Mouse (Mus musculus) neural tube, embryonic 11.5 days (tissue): ENCODE measurements around the gene Dlgap1. TPM values are rescaled to one million over a fixed set of nuclear protein-coding genes. Genes with fewer than 3 reads are reported as not detected.
A peak's percentile ranks its signal among the peaks of the same experiment; 100 is the strongest.

ENCODE experiments used
- ATAC-seq: fragments of 200-750 bp; cut with Nextera tagmentation; 2 replicates; pipeline ENCODE4 v1.8.0; 2017; ENCODE audit warnings: moderate number of reproducible peaks, mild to moderate bottlenecking, moderate TSS enrichment, moderate library complexity; ENCODE audit not compliant: insufficient read depth, low FRiP score, low TSS enrichment
- DNase-seq: peaks from one replicate; pipeline ENCODE4 v3.0.0-alpha.2; 2015; ENCODE audit warnings: low spot score
- H3K27ac ChIP-seq: fragments of 300-500 bp; sonication (generic); 2 replicates; pipeline ENCODE4 v1.5.1; 2014; ENCODE audit warnings: low read depth, mild to moderate bottlenecking, low read length
- H3K27me3 ChIP-seq: fragments of 300-500 bp; sonication (generic); 2 replicates; pipeline ENCODE4 v1.6.1; 2014; ENCODE audit warnings: mild to moderate bottlenecking, low read length, mixed read lengths; ENCODE audit not compliant: control insufficient read depth, insufficient read depth
- H3K36me3 ChIP-seq: fragments of 300-500 bp; sonication (generic); 2 replicates; pipeline ENCODE4 v1.6.1; 2014; ENCODE audit warnings: mild to moderate bottlenecking, low read length, moderate library complexity, mixed read lengths; ENCODE audit not compliant: control insufficient read depth, insufficient read depth
- H3K4me1 ChIP-seq: fragments of 300-500 bp; sonication (generic); 2 replicates; pipeline ENCODE4 v1.6.1; 2014; ENCODE audit warnings: low read length, mixed read lengths; ENCODE audit not compliant: control insufficient read depth, insufficient read depth
- H3K4me2 ChIP-seq: fragments of 300-500 bp; sonication (generic); 2 replicates; pipeline ENCODE4 v1.6.1; 2014; ENCODE audit warnings: low read depth, mild to moderate bottlenecking, moderate library complexity
- H3K4me3 ChIP-seq: fragments of 300-500 bp; sonication (generic); 2 replicates; pipeline ENCODE4 v1.5.1; 2014; ENCODE audit warnings: low read depth, low read length
- H3K9ac ChIP-seq: fragments of 300-500 bp; sonication (generic); 2 replicates; pipeline ENCODE4 v1.6.1; 2014; ENCODE audit warnings: mild to moderate bottlenecking, low read length
- H3K9me3 ChIP-seq: fragments of 300-500 bp; sonication (generic); 2 replicates; pipeline ENCODE4 v1.6.1; 2016; ENCODE audit warnings: low read length; ENCODE audit not compliant: control insufficient read depth
- WGBS: fragments of 180-500 bp; shearing (Covaris S2); extraction: QIAGEN DNeasy Blood & Tissue Kit; methylation state at CpG from one replicate; pipeline ENCODE4 v1.1.7; 2014; 5-methylcytosine and 5-hydroxymethylcytosine counted together
- polyA plus RNA-seq: library from polyadenylated mRNA; unstranded; fragments of >200 nt; fragmentation: Nextera tagmentation; extraction: Ambion mirVana; gene quantifications from 2 replicates; pipeline ENCODE4 v1.2.1, GENCODE M21; 2014

Gene Dlgap1
- polyA plus RNA-seq, 1 experiment from 2014 or later, result 5.9 TPM

- H3K4me3 ChIP-seq, result no peak overlapping the region
- H3K9ac ChIP-seq, result no peak overlapping the region
- H3K36me3 ChIP-seq, result no peaks in the 10 kb centered on the region
- ATAC-seq (no peak), DNase-seq (no peak)
- H3K4me2 ChIP-seq, result no peak overlapping the region
- H3K27ac ChIP-seq, result no peak overlapping the region
- H3K4me1 ChIP-seq, result peaks cover 7% of the 10 kb centered on the region; the same call in 1 of the 2 replicates
- 89% methylated on average over 6 of the region's 6 CpGs for WGBS
- no peaks in the 10 kb centered on the region for H3K9me3 ChIP-seq
- no peaks in the 10 kb centered on the region for H3K27me3 ChIP-seq
These were observed 770.5 kb downstream of the Dlgap1 start for GRCm38 (mm10) chr17:70739346-70739745.

- Histone ChIP-seq H3K27ac (no peak overlapping the region), H3K4me2 (no peak overlapping the region), H3K27me3 (no peaks in the 10 kb centered on the region), H3K9me3 (no peaks in the 10 kb centered on the region), H3K36me3 (no peaks in the 10 kb centered on the region), H3K4me3 (no peak overlapping the region), H3K4me1 (peaks cover 11% of the 10 kb centered on the region), H3K9ac (no peak overlapping the region)
- WGBS, result 89% methylated on average over 1 of the region's 1 CpGs
- ATAC-seq (no peak), DNase-seq (no peak)
These were observed 772.8 kb downstream of the Dlgap1 start for GRCm38 (mm10) chr17:70741696-70742095.

- H3K27ac ChIP-seq, result no peak overlapping the region
- WGBS, result 92% methylated on average over 5 of the region's 5 CpGs
These were observed 775.8 kb downstream of the Dlgap1 start for GRCm38 (mm10) chr17:70744570-70745153.

GRCm38 (mm10) chr17:70745385-70745784, 776.5 kb downstream of the Dlgap1 start:
- Histone ChIP-seq H3K4me2 (no peak overlapping the region), H3K9ac (no peak overlapping the region), H3K9me3 (no peaks in the 10 kb centered on the region), H3K4me3 (no peak overlapping the region), H3K27ac (no peak overlapping the region), H3K27me3 (no peaks in the 10 kb centered on the region), H3K36me3 (no peaks in the 10 kb centered on the region), H3K4me1 (peaks cover 13% of the 10 kb centered on the region)
- WGBS, result 67% methylated on average over 6 of the region's 6 CpGs
- DNase-seq, result no peak
- ATAC-seq, result no peak

More at GRCm38 (mm10) chr17:70744570-70745153, 775.8 kb downstream of the Dlgap1 start:
- Histone ChIP-seq H3K36me3 (no peaks in the 10 kb centered on the region), H3K9ac (no peak overlapping the region), H3K4me1 (peaks cover 13% of the 10 kb centered on the region), H3K4me2 (no peak overlapping the region), H3K27me3 (no peaks in the 10 kb centered on the region), H3K4me3 (no peak overlapping the region), H3K9me3 (no peaks in the 10 kb centered on the region)
- no peak for DNase-seq
- ATAC-seq, result no peak

- H3K9ac ChIP-seq, result no peak overlapping the region; the same call in 1 of the 2 replicates
- no peaks in the 10 kb centered on the region for H3K36me3 ChIP-seq
- H3K4me3 ChIP-seq, result no peak overlapping the region
- peaks cover 19% of the 10 kb centered on the region for H3K4me1 ChIP-seq
- peak; percentile 19 for DNase-seq
- ATAC-seq, result no peak
- H3K9me3 ChIP-seq, result no peaks in the 10 kb centered on the region
- H3K27me3 ChIP-seq, result no peaks in the 10 kb centered on the region
- H3K4me2 ChIP-seq, result no peak overlapping the region
- WGBS, result 37% methylated on average over 9 of the region's 9 CpGs
- no peak overlapping the region for H3K27ac ChIP-seq
These were observed 777.7 kb downstream of the Dlgap1 start for GRCm38 (mm10) chr17:70746379-70747079.

GRCm38 (mm10) chr17:70747731-70748475, 779.0 kb downstream of the Dlgap1 start:
- Histone ChIP-seq H3K27me3 (no peaks in the 10 kb centered on the region), H3K4me1 (peaks cover 19% of the 10 kb centered on the region)

GRCm38 (mm10) chr17:70748476-70748830, 779.6 kb downstream of the Dlgap1 start:
- Histone ChIP-seq H3K4me2 (peak overlapping the region; percentile 40), H3K27ac (peak overlapping the region; percentile 88), H3K36me3 (no peaks in the 10 kb centered on the region), H3K9ac (peak overlapping the region; percentile 35), H3K4me3 (peak overlapping the region; percentile 12; the same call in 1 of the 2 replicates), H3K4me1 (peaks cover 19% of the 10 kb centered on the region), H3K9me3 (no peaks in the 10 kb centered on the region), H3K27me3 (no peaks in the 10 kb centered on the region)
- DNase-seq, result no peak
- no peak for ATAC-seq
- 5% methylated on average over 10 of the region's 10 CpGs for WGBS

More at GRCm38 (mm10) chr17:70747731-70748475, 779.0 kb downstream of the Dlgap1 start:
- peak overlapping the region; percentile 40; the same call in 1 of the 2 replicates for H3K9ac ChIP-seq
- no peaks in the 10 kb centered on the region for H3K9me3 ChIP-seq
- no peaks in the 10 kb centered on the region for H3K36me3 ChIP-seq
- H3K4me3 ChIP-seq, result peak overlapping the region; percentile 12; the same call in 1 of the 2 replicates
- ATAC-seq (peak; percentile 73), DNase-seq (peak; percentile 79)
- peak overlapping the region; percentile 40 for H3K4me2 ChIP-seq
- peak overlapping the region; percentile 88 for H3K27ac ChIP-seq
- WGBS, result under 1% methylated on average over 23 of the region's 23 CpGs

- no peaks in the 10 kb centered on the region for H3K27me3 ChIP-seq
- H3K4me1 ChIP-seq, result peaks cover 19% of the 10 kb centered on the region
- no peak for ATAC-seq
- H3K36me3 ChIP-seq, result no peaks in the 10 kb centered on the region
- no peaks in the 10 kb centered on the region for H3K9me3 ChIP-seq
- no peak overlapping the region for H3K9ac ChIP-seq
- no peak overlapping the region for H3K4me3 ChIP-seq
- H3K27ac ChIP-seq, result no peak overlapping the region; the same call in 1 of the 2 replicates
- WGBS, result 44% methylated on average over 7 of the region's 7 CpGs
- H3K4me2 ChIP-seq, result no peak overlapping the region
- DNase-seq, result no peak
These were observed 780.2 kb downstream of the Dlgap1 start for GRCm38 (mm10) chr17:70748964-70749650.
